Mouse (Mus musculus): ENCODE results near the gene Apoc2.
"Not testable (repeated sequence)": the region's sequence is repeated elsewhere in the genome, so short reads cannot be mapped to it uniquely, and the experiment has no call there.

The Apoc2 gene

GRCm38 (mm10) chr7:19698907-19699826 is 21.4 kb upstream of the Apoc2 start, which contains the start of gene Apoe:
Gene Apoe, minus strand, starts transcription at chr7:19699188.
- peak; percentile 51 to 67 for DNase-seq

- DNase-seq: peak in 1 of 2 experiments; percentile 53
Observed at GRCm38 (mm10) chr7:19697949-19698906, 20.5 kb upstream of the Apoc2 start.

- no peak for DNase-seq
Observed at GRCm38 (mm10) chr7:19696336-19696873, 18.7 kb upstream of the Apoc2 start.

- DNase-seq: no peak
Observed at GRCm38 (mm10) chr7:19695881-19696280, 18.1 kb upstream of the Apoc2 start.

- DNase-seq: no peak
Observed at GRCm38 (mm10) chr7:19695213-19695594, 17.5 kb upstream of the Apoc2 start.

- no peak for DNase-seq
Observed at GRCm38 (mm10) chr7:19694336-19695212, 16.8 kb upstream of the Apoc2 start.

GRCm38 (mm10) chr7:19693421-19693820 is 15.7 kb upstream of the Apoc2 start:
- DNase-seq: no peak

GRCm38 (mm10) chr7:19691873-19692865 is 14.4 kb upstream of the Apoc2 start, which contains the start of gene Apoc1:
Gene Apoc1, minus strand, starts transcription at chr7:19692660.
- no peak for DNase-seq

GRCm38 (mm10) chr7:19691434-19691833 is 13.7 kb upstream of the Apoc2 start:
- DNase-seq: no peak

GRCm38 (mm10) chr7:19690845-19691244 is 13.1 kb upstream of the Apoc2 start:
- no peak for DNase-seq

GRCm38 (mm10) chr7:19688611-19689010 is 10.9 kb upstream of the Apoc2 start:
- no peak for DNase-seq

- DNase-seq: no peak
Observed at GRCm38 (mm10) chr7:19688101-19688500, 10.4 kb upstream of the Apoc2 start.

- DNase-seq: not testable (repeated sequence)
Observed at GRCm38 (mm10) chr7:19686927-19687583, 9.3 kb upstream of the Apoc2 start.

GRCm38 (mm10) chr7:19686521-19686920 is 8.8 kb upstream of the Apoc2 start:
- no peak for DNase-seq

GRCm38 (mm10) chr7:19685374-19685773 is 7.6 kb upstream of the Apoc2 start:
- DNase-seq: no peak

- no peak for DNase-seq
Observed at GRCm38 (mm10) chr7:19683771-19684201, 6.0 kb upstream of the Apoc2 start.

GRCm38 (mm10) chr7:19682979-19683378 is 5.2 kb upstream of the Apoc2 start:
- no peak for DNase-seq

- no peak for DNase-seq
Observed at GRCm38 (mm10) chr7:19681202-19681694, 3.5 kb upstream of the Apoc2 start, which contains the start of the genes Gm44805 and Apoc4. Gene Gm44805, minus strand, starts transcription at chr7:19681423. Gene Apoc4, minus strand, starts transcription at chr7:19681479.

- DNase-seq: no peak
Observed at GRCm38 (mm10) chr7:19680702-19681101, 3.0 kb upstream of the Apoc2 start.

- no peak for DNase-seq
Observed at GRCm38 (mm10) chr7:19678901-19679300, 1.2 kb upstream of the Apoc2 start.

Measured in kidney, adult 8-10 months (tissue).